Mouse (Mus musculus) T-helper 2 cell (primary cell): Measurements from ENCODE around the gene Mcm3ap.

Experiments
- in situ Hi-C: fragments of 300-600 bp; cut with MboI, MseI; formaldehyde crosslinking; loops from one replicate; pipeline ENCODE4 v1.15.1; 2025; ENCODE audit warnings: high pct_unique_total_duplicates

Mcm3ap gene

GRCm38 (mm10) chr10:76493527-76493926, 24.8 kb downstream of the Mcm3ap start:
- in situ Hi-C loops: no loop called here

GRCm38 (mm10) chr10:76495501-76495900, 26.8 kb downstream of the Mcm3ap start:
- in situ Hi-C loops: no loop called here

GRCm38 (mm10) chr10:76496366-76496765, 27.6 kb downstream of the Mcm3ap start:
- in situ Hi-C loops: no loop called here

- in situ Hi-C loops: no loop called here
Observed at GRCm38 (mm10) chr10:76497522-76497921, 28.8 kb downstream of the Mcm3ap start.

GRCm38 (mm10) chr10:76504271-76504943, 35.7 kb downstream of the Mcm3ap start:
- in situ Hi-C loops: loop anchor here (10.0 kb wide), 1 partner anchor 1050 kb away; no protein-coding TSS in a partner anchor

- in situ Hi-C loops: loop anchor here (10.0 kb wide), 1 partner anchor 1049 kb away; no protein-coding TSS in a partner anchor
Observed at GRCm38 (mm10) chr10:76505865-76506264, 37.1 kb downstream of the Mcm3ap start.

GRCm38 (mm10) chr10:76512965-76513583, 44.3 kb downstream of the Mcm3ap start:
- in situ Hi-C loops: no loop called here

- in situ Hi-C loops: no loop called here
Observed at GRCm38 (mm10) chr10:76530922-76531321, 62.2 kb downstream of the Mcm3ap start.

- in situ Hi-C loops: no loop called here
Observed at GRCm38 (mm10) chr10:76531375-76531774, 62.6 kb downstream of the Mcm3ap start, which contains the start of gene Lss. Gene Lss (plus strand): TSS chr10:76531588.

GRCm38 (mm10) chr10:76531828-76532227, 63.1 kb downstream of the Mcm3ap start:
- in situ Hi-C loops: no loop called here

GRCm38 (mm10) chr10:76535526-76535925, 66.8 kb downstream of the Mcm3ap start:
- in situ Hi-C loops: no loop called here

GRCm38 (mm10) chr10:76537619-76538018, 68.9 kb downstream of the Mcm3ap start:
- in situ Hi-C loops: no loop called here

GRCm38 (mm10) chr10:76541336-76542085, 72.8 kb downstream of the Mcm3ap start:
- in situ Hi-C loops: no loop called here

- in situ Hi-C loops: no loop called here
Observed at GRCm38 (mm10) chr10:76542636-76543375, 74.1 kb downstream of the Mcm3ap start.

GRCm38 (mm10) chr10:76546566-76546965, 77.8 kb downstream of the Mcm3ap start:
- in situ Hi-C loops: no loop called here

- in situ Hi-C loops: no loop called here
Observed at GRCm38 (mm10) chr10:76548218-76548617, 79.5 kb downstream of the Mcm3ap start.

- in situ Hi-C loops: no loop called here
Observed at GRCm38 (mm10) chr10:76550458-76550857, 81.7 kb downstream of the Mcm3ap start.

- in situ Hi-C loops: no loop called here
Observed at GRCm38 (mm10) chr10:76551556-76551955, 82.8 kb downstream of the Mcm3ap start.

GRCm38 (mm10) chr10:76554061-76554460, 85.3 kb downstream of the Mcm3ap start:
- in situ Hi-C loops: no loop called here

- in situ Hi-C loops: no loop called here
Observed at GRCm38 (mm10) chr10:76561972-76562371, 93.2 kb downstream of the Mcm3ap start, which contains the start of gene Spatc1l. Gene Spatc1l (plus strand): TSS chr10:76562272.
